Mouse (Mus musculus): ENCODE measurements at regions not wholly inside any gene's neighbourhood (a gene's known extent, or its start where the extent isn't known, plus 50 kb on each side); places are given as distances from the start of the nearest gene placed in this dataset.

- TF ChIP-seq CTCF (IDR thresholded peaks at IDR 0.05; ENCODE audit: borderline replicate concordance, insufficient read depth, low read depth, low read length) (no peak), POLR2A (IDR thresholded peaks at IDR 0.05; ENCODE audit: borderline replicate concordance, insufficient read depth, low read length) (no peak)
Measured at GRCm38 (mm10) chr4:69327606-69328005, 373.4 kb upstream of the Brinp1 start.

Data from cerebellum, adult 2 months (tissue).